8 mouse cellular contexts compared by ENCODE assay signal in the genomic region with DNA sequence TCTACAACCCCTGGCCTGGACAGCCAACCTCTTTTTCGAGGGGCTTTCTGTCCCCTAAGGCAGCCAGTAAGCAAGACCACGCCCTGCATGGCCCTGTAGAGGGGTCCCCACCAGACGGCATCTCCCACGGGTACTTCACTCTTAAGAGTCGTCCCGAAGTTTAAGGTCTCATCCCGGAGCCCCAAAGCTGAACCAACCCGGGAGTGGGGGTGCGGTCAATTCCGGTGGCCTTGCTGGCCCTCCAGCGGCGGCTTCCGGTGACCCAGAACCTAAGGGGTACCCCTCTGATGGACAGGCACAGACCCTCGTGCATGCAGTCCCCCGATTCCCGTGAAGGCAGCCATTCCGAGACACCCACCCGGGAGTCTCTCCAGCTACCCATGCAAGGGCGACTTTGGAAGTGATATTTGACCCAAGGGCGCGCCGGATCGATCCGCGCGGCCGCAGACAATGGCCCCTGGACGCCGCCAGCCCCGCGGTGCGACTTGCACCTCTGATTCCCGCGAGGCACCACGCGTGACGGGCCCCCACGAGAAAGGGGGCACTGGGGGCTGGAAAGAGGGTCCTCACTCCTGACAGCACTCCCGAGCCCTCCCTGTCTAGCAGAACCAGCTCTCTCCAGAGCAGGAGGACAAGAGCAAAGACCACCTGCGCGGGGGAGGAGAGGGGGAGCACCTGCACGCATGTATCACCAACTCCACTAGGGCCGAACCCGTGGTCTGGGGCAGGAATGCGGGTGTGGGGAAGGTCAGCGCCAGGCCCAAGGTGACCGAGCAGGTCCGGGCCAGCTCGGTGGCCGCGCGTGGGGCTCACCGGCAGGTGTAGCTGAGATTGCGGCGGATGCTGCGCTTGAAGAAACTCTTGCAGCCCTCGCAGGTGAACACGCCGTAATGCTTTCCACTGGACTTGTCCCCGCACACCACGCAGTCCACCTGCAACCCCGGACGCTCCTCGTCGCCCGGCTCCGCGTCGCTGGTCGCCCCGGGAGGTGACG. TPM values are rescaled to one million over a fixed set of nuclear protein-coding genes. Genes with fewer than 3 reads are reported as not detected.
DNase-seq lines count a peak whose midpoint lies in the region; ATAC-seq and TF ChIP-seq lines count a peak whose summit lies in the region.

No protein-coding gene starts in this region.

- H3K4me1 ChIP-seq in liver, adult 2 months (ENCODE audit: control insufficient read depth, insufficient read depth, low read length), result peaks cover 32% of the 10 kb centered on the region
- H3K4me1 ChIP-seq in cortical plate, adult 2 months (ENCODE audit: control insufficient read depth, insufficient read depth, low read length), result 0 out of 2 replicates have a peak, but pooled peaks cover 2% of the 10 kb centered on the region
- peaks cover 49% of the 10 kb centered on the region for H3K4me1 ChIP-seq in hindbrain, embryonic 12.5 days
- peaks cover 45% of the 10 kb centered on the region for H3K4me1 ChIP-seq in liver, embryonic 11.5 days (replicated peaks; ENCODE audit: control insufficient read depth, insufficient read depth, low read length)
- H3K4me1 ChIP-seq in olfactory bulb, adult 2 months (ENCODE audit: control insufficient read depth, insufficient read depth, low read length), result peaks cover 43% of the 10 kb centered on the region

- ATAC-seq in hindbrain, embryonic 12.5 days (ENCODE audit: low FRiP score), result no peak
- no peak for ATAC-seq in liver, embryonic 11.5 days (replicated peaks; ENCODE audit: low FRiP score)

- 0 out of 2 replicates have a peak, but pooled peaks have one; percentile 20 for TF ChIP-seq POLR2A in liver, adult 2 months (IDR thresholded peaks at IDR 0.05; ENCODE audit: extremely low read depth, insufficient read depth, low read length)
- TF ChIP-seq POLR2A in cortical plate, adult 2 months (IDR thresholded peaks at IDR 0.05; ENCODE audit: extremely low read depth, insufficient read depth, low read length), result no peak
- no peak for TF ChIP-seq POLR2A in olfactory bulb, adult 2 months (IDR thresholded peaks at IDR 0.05; ENCODE audit: insufficient read depth, low read depth, low read length)

- TF ChIP-seq CTCF in liver, adult 2 months (IDR thresholded peaks at IDR 0.05; ENCODE audit: low read depth, low read length), result no peak
- no peak for TF ChIP-seq CTCF in cortical plate, adult 2 months (IDR thresholded peaks at IDR 0.05; ENCODE audit: extremely low read depth, insufficient read depth, low read length)
- peak; percentile 5; the same call in 1 of the 2 replicates for TF ChIP-seq CTCF in olfactory bulb, adult 2 months (IDR thresholded peaks at IDR 0.05; ENCODE audit: insufficient read depth, low read depth, low read length)

- H3K9ac ChIP-seq in liver, adult 2 months (ENCODE audit: low read depth, low read length), result peak overlapping the region; percentile 96
- peak overlapping the region; percentile 78 for H3K9ac ChIP-seq in hindbrain, embryonic 12.5 days
- H3K9ac ChIP-seq in liver, embryonic 11.5 days (ENCODE audit: low read depth, low read length), result peak overlapping the region; percentile 79

- no peaks in the 10 kb centered on the region for H3K9me3 ChIP-seq in hindbrain, embryonic 12.5 days (replicated peaks)
- no peaks in the 10 kb centered on the region for H3K9me3 ChIP-seq in liver, embryonic 11.5 days (ENCODE audit: control insufficient read depth, low read length)

- H3K4me3 ChIP-seq in liver, adult 2 months (ENCODE audit: insufficient read depth, low read depth, low read length), result peak overlapping the region; percentile 98
- peak overlapping the region; percentile 76 for H3K4me3 ChIP-seq in cortical plate, adult 2 months (ENCODE audit: insufficient read depth, low read length)
- peak overlapping the region; percentile 63 for H3K4me3 ChIP-seq in hindbrain, embryonic 12.5 days
- peak overlapping the region; percentile 81 for H3K4me3 ChIP-seq in liver, embryonic 11.5 days (ENCODE audit: low read depth, low read length)
- H3K4me3 ChIP-seq in olfactory bulb, adult 2 months (ENCODE audit: insufficient read depth, low read depth, low read length), result peak overlapping the region; percentile 91

- H3K27me3 ChIP-seq in liver, adult 2 months (ENCODE audit: control insufficient read depth, insufficient read depth, low read length), result no peaks in the 10 kb centered on the region
- no peaks in the 10 kb centered on the region for H3K27me3 ChIP-seq in hindbrain, embryonic 12.5 days
- H3K27me3 ChIP-seq in liver, embryonic 11.5 days (replicated peaks; ENCODE audit: control insufficient read depth, insufficient read depth, low read length), result peaks cover 36% of the 10 kb centered on the region

- peak overlapping the region; percentile 96 for H3K4me2 ChIP-seq in hindbrain, embryonic 12.5 days (replicated peaks)
- peak overlapping the region; percentile 97 for H3K4me2 ChIP-seq in liver, embryonic 11.5 days

- DNase-seq in liver, adult 2 months (ENCODE audit: extremely low read depth, low read depth, low spot score), result peak; percentile 32
- DNase-seq in liver, result no peak
- no peak for DNase-seq in liver, embryonic 11.5 days (ENCODE audit: low spot score)
- no peak for DNase-seq in urinary bladder, postnatal 25 days (ENCODE audit: low spot score)
- no peak for DNase-seq in urinary bladder, postnatal 36 days (ENCODE audit: low spot score in 2 of 2)

- peaks cover 2% of the 10 kb centered on the region; the same call in 1 of the 2 replicates for H3K36me3 ChIP-seq in liver, adult 2 months (ENCODE audit: control insufficient read depth, insufficient read depth, low read length)
- 0 out of 2 replicates have a peak, but pooled peaks cover 8% of the 10 kb centered on the region for H3K36me3 ChIP-seq in hindbrain, embryonic 12.5 days
- H3K36me3 ChIP-seq in liver, embryonic 11.5 days (ENCODE audit: control insufficient read depth, insufficient read depth, low read length), result peaks cover 7% of the 10 kb centered on the region

- H3K27ac ChIP-seq in liver, adult 2 months (replicated peaks; ENCODE audit: insufficient read depth, low read depth, low read length), result peak overlapping the region; percentile 96
- no peak overlapping the region for H3K27ac ChIP-seq in cortical plate, adult 2 months (ENCODE audit: insufficient read depth, low read length)
- H3K27ac ChIP-seq in hindbrain, embryonic 12.5 days, result peak overlapping the region; percentile 95; the same call in 1 of the 2 replicates
- peak overlapping the region; percentile 84; the same call in 1 of the 2 replicates for H3K27ac ChIP-seq in liver, embryonic 11.5 days (ENCODE audit: low read depth, low read length)
- H3K27ac ChIP-seq in olfactory bulb, adult 2 months (ENCODE audit: insufficient read depth, low read depth, low read length), result no peak overlapping the region

- H3K79me2 ChIP-seq in liver, adult 2 months (ENCODE audit: control insufficient read depth, insufficient read depth, low read length), result peaks cover 40% of the 10 kb centered on the region

- under 1% methylated on average over 72 of the region's 72 CpGs for WGBS in liver, adult 2 months
- WGBS in hindbrain, embryonic 12.5 days, result under 1% methylated on average over 72 of the region's 72 CpGs
- WGBS in liver, embryonic 11.5 days, result 5% methylated on average over 72 of the region's 72 CpGs
- 3% methylated on average over 72 of the region's 72 CpGs for WGBS in olfactory bulb, adult 2 months

RNA-seq across cellular contexts. Expression of a gene that starts 1.3 kb away (rescaled TPM):
- total RNA-seq in liver, adult 2 months (2014; rRNA removed), result 73.9 and 117 TPM in 2 replicates
- polyA plus RNA-seq in liver, adult 2 months (2012; rRNA removed), result 319 and 341 TPM in 2 replicates
- polyA plus RNA-seq in cortical plate, adult 2 months (2012; rRNA removed), result 38.9 and 40.8 TPM in 2 replicates
- 61.2 and 65.2 TPM in 2 replicates for polyA plus RNA-seq in hindbrain, embryonic 12.5 days (2016; fragmentation: Nextera tagmentation; extraction: Ambion mirVana)
- 43.7 and 44.6 TPM in 2 replicates for polyA plus RNA-seq in liver, embryonic 11.5 days (2014; fragmentation: Nextera tagmentation; extraction: Ambion mirVana)
- not detected in 2 replicates for polyA plus RNA-seq in olfactory bulb, adult 2 months (2012; ENCODE audit: insufficient read depth, insufficient read length, low replicate concordance, missing spikeins)

RNA-seq across cellular contexts. Expression of a gene that starts 9.4 kb away (rescaled TPM):
- total RNA-seq in liver, adult 2 months (2014; rRNA removed), result 8.0 and 8.1 TPM in 2 replicates
- 9.2 and 17.1 TPM in 2 replicates for polyA plus RNA-seq in liver, adult 2 months (2012; rRNA removed)
- polyA plus RNA-seq in cortical plate, adult 2 months (2012; rRNA removed), result 13.5 and 13.6 TPM in 2 replicates
- polyA plus RNA-seq in hindbrain, embryonic 12.5 days (2016; fragmentation: Nextera tagmentation; extraction: Ambion mirVana), result 5.8 and 6.7 TPM in 2 replicates
- polyA plus RNA-seq in liver, embryonic 11.5 days (2014; fragmentation: Nextera tagmentation; extraction: Ambion mirVana), result 5.8 and 6.9 TPM in 2 replicates
- polyA plus RNA-seq in olfactory bulb, adult 2 months (2012; ENCODE audit: insufficient read depth, insufficient read length, low replicate concordance, missing spikeins), result not detected in 2 replicates

RNA-seq across cellular contexts. Expression of a gene that starts 13.8 kb away (rescaled TPM):
- 76.6 and 82.2 TPM in 2 replicates for total RNA-seq in liver, adult 2 months (2014; rRNA removed)
- 60.2 and 69.9 TPM in 2 replicates for polyA plus RNA-seq in liver, adult 2 months (2012; rRNA removed)
- 181 and 187 TPM in 2 replicates for polyA plus RNA-seq in cortical plate, adult 2 months (2012; rRNA removed)
- 80.8 and 82.4 TPM in 2 replicates for polyA plus RNA-seq in hindbrain, embryonic 12.5 days (2016; fragmentation: Nextera tagmentation; extraction: Ambion mirVana)
- 86.9 and 97.8 TPM in 2 replicates for polyA plus RNA-seq in liver, embryonic 11.5 days (2014; fragmentation: Nextera tagmentation; extraction: Ambion mirVana)
- polyA plus RNA-seq in olfactory bulb, adult 2 months (2012; ENCODE audit: insufficient read depth, insufficient read length, low replicate concordance, missing spikeins), result not detected in 2 replicates

RNA-seq across cellular contexts. Expression of a gene that starts 15.1 kb away (rescaled TPM):
- total RNA-seq in liver, adult 2 months (2014; rRNA removed), result 7.9 and 9.7 TPM in 2 replicates
- 7.9 and 13.6 TPM in 2 replicates for polyA plus RNA-seq in liver, adult 2 months (2012; rRNA removed)
- 9.0 and 10.9 TPM in 2 replicates for polyA plus RNA-seq in cortical plate, adult 2 months (2012; rRNA removed)
- polyA plus RNA-seq in hindbrain, embryonic 12.5 days (2016; fragmentation: Nextera tagmentation; extraction: Ambion mirVana), result 5.7 and 6.8 TPM in 2 replicates
- 6.6 and 6.7 TPM in 2 replicates for polyA plus RNA-seq in liver, embryonic 11.5 days (2014; fragmentation: Nextera tagmentation; extraction: Ambion mirVana)
- not detected in 2 replicates for polyA plus RNA-seq in olfactory bulb, adult 2 months (2012; ENCODE audit: insufficient read depth, insufficient read length, low replicate concordance, missing spikeins)

RNA-seq across cellular contexts. Expression of a gene that starts 16.2 kb away (rescaled TPM):
- total RNA-seq in liver, adult 2 months (2014; rRNA removed), result 42.7 and 44.8 TPM in 2 replicates
- 98.5 and 106 TPM in 2 replicates for polyA plus RNA-seq in liver, adult 2 months (2012; rRNA removed)
- polyA plus RNA-seq in cortical plate, adult 2 months (2012; rRNA removed), result 132 and 137 TPM in 2 replicates
- polyA plus RNA-seq in hindbrain, embryonic 12.5 days (2016; fragmentation: Nextera tagmentation; extraction: Ambion mirVana), result 91.1 and 104 TPM in 2 replicates
- polyA plus RNA-seq in liver, embryonic 11.5 days (2014; fragmentation: Nextera tagmentation; extraction: Ambion mirVana), result 102 and 111 TPM in 2 replicates
- polyA plus RNA-seq in olfactory bulb, adult 2 months (2012; ENCODE audit: insufficient read depth, insufficient read length, low replicate concordance, missing spikeins), result not detected in 2 replicates

Comparison
In these comparisons a context has a peak if more than half of its experiments do, and no peak if none do; other contexts are left out.
1. H3K27ac ChIP-seq: peak in liver, adult 2 months (single experiment), hindbrain, embryonic 12.5 days (single experiment) and liver, embryonic 11.5 days (single experiment); none in cortical plate, adult 2 months (single experiment) and olfactory bulb, adult 2 months (single experiment).
2. RNA of a gene that starts 1.3 kb away (polyA plus RNA-seq): 319 to 341 TPM in liver, adult 2 months, 61.2 to 65.2 TPM in hindbrain, embryonic 12.5 days, 43.7 to 44.6 TPM in liver, embryonic 11.5 days and 38.9 to 40.8 TPM in cortical plate, adult 2 months; not detected in olfactory bulb, adult 2 months; every median in the first group is over 10 times any median in the second.
3. RNA of a gene that starts 13.8 kb away (polyA plus RNA-seq): 181 to 187 TPM in cortical plate, adult 2 months, 86.9 to 97.8 TPM in liver, embryonic 11.5 days, 80.8 to 82.4 TPM in hindbrain, embryonic 12.5 days and 60.2 to 69.9 TPM in liver, adult 2 months; not detected in olfactory bulb, adult 2 months; every median in the first group is over 10 times any median in the second.
4. Peak in every context shown above with its lines, with median percentiles within 50 percentile points of each other: H3K4me3 ChIP-seq and H3K9ac ChIP-seq.